Mouse (Mus musculus) kidney, embryonic 16.5 days (tissue): Measurements from ENCODE around the gene Il12rb1. TPM values are rescaled to one million over a fixed set of nuclear protein-coding genes. Genes with fewer than 3 reads are reported as not detected.

ENCODE experiments used
- ATAC-seq: fragments of 200-750 bp; cut with Nextera tagmentation; 2 replicates; pipeline ENCODE4 v1.8.0; 2017; ENCODE audit warnings: moderate TSS enrichment; ENCODE audit not compliant: low FRiP score, low TSS enrichment
- H3K27ac ChIP-seq: fragments of 300-500 bp; sonication (generic); 2 replicates; pipeline ENCODE4 v1.5.1; 2014; ENCODE audit warnings: low read length
- H3K27me3 ChIP-seq: fragments of 300-500 bp; sonication (generic); 2 replicates; pipeline ENCODE4 v1.6.1; 2014; ENCODE audit warnings: low read length, control low read depth, mixed read lengths; ENCODE audit not compliant: insufficient read depth
- H3K36me3 ChIP-seq: fragments of 300-500 bp; sonication (generic); 2 replicates; pipeline ENCODE4 v1.6.1; 2014; ENCODE audit warnings: low read length, control low read depth, mixed read lengths; ENCODE audit not compliant: insufficient read depth
- H3K4me1 ChIP-seq: fragments of 300-500 bp; sonication (generic); 2 replicates; pipeline ENCODE4 v1.6.1; 2014; ENCODE audit warnings: low read length, control low read depth, mixed read lengths; ENCODE audit not compliant: insufficient read depth
- H3K4me2 ChIP-seq: fragments of 300-500 bp; sonication (generic); replicated peaks from 2 replicates; pipeline ENCODE4 v1.6.1; 2014; ENCODE audit warnings: low read depth, low read length
- H3K4me3 ChIP-seq: fragments of 300-500 bp; sonication (generic); 2 replicates; pipeline ENCODE4 v1.5.1; 2014; ENCODE audit warnings: mild to moderate bottlenecking, low read length
- H3K9ac ChIP-seq: fragments of 300-500 bp; sonication (generic); replicated peaks from 2 replicates; pipeline ENCODE4 v1.6.1; 2014; ENCODE audit warnings: low read length
- H3K9me3 ChIP-seq: fragments of 300-500 bp; sonication (generic); 2 replicates; pipeline ENCODE4 v1.6.1; 2016; ENCODE audit warnings: low read length, control low read depth
- WGBS: fragments of 180-500 bp; shearing (Covaris S2); extraction: QIAGEN DNeasy Blood & Tissue Kit; methylation state at CpG from one replicate; pipeline ENCODE4 v1.1.7; 2014; 5-methylcytosine and 5-hydroxymethylcytosine counted together
- polyA plus RNA-seq: library from polyadenylated mRNA; unstranded; fragments of >200 nt; fragmentation: Nextera tagmentation; extraction: Ambion mirVana; gene quantifications from 2 replicates; pipeline ENCODE4 v1.2.1, GENCODE M21; 2015

The Il12rb1 gene
- polyA plus RNA-seq, 1 experiment from 2014 or later = 0.05 TPM

DNA sequence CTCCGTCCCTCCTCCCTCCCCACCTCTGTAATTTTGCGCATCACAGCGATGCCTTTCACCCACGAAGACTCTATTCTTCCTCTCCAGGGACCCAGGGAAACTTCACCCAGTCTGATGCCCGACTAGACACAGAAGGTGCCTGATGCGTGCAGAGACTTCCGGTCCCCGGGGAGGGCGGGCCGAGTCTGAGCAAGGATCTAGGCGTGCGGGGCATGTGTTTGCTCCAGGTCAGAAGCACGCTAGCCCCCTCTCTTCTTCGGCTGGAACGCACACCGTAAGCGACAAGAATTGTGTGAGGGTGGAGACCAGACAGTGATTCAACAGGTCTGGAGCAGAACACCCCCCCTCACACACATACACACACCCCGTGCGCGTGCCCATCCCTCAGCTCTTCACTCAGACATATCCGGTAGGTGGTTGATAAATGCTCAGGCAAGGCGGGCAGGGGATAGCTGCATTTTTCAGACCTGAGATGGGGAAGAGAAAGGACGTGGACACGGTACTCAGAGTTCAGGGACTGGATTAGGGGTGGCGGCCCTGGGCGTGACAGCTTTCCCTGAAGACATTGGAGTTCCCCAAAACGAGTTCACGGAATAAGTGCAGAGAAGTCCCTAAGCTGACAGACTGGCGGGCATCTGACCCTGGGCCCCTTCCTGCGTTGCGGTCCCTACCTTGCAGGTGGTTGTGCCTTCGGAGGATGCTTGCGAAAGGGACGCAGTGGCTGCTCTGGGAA lies 42.2 kb upstream of the Il12rb1 start:
- peaks cover 25% of the 10 kb centered on the region for H3K4me1 ChIP-seq
- peak overlapping the region; percentile 92 for H3K4me2 ChIP-seq
- no peaks in the 10 kb centered on the region for H3K9me3 ChIP-seq
- H3K36me3 ChIP-seq = peaks cover 28% of the 10 kb centered on the region
- H3K27me3 ChIP-seq = no peaks in the 10 kb centered on the region
- under 1% methylated on average over 33 of the region's 34 CpGs for WGBS
- H3K27ac ChIP-seq = peak overlapping the region; percentile 76
- ATAC-seq = no peak
- peak overlapping the region; percentile 70 for H3K9ac ChIP-seq
- peak overlapping the region; percentile 57 for H3K4me3 ChIP-seq

DNA sequence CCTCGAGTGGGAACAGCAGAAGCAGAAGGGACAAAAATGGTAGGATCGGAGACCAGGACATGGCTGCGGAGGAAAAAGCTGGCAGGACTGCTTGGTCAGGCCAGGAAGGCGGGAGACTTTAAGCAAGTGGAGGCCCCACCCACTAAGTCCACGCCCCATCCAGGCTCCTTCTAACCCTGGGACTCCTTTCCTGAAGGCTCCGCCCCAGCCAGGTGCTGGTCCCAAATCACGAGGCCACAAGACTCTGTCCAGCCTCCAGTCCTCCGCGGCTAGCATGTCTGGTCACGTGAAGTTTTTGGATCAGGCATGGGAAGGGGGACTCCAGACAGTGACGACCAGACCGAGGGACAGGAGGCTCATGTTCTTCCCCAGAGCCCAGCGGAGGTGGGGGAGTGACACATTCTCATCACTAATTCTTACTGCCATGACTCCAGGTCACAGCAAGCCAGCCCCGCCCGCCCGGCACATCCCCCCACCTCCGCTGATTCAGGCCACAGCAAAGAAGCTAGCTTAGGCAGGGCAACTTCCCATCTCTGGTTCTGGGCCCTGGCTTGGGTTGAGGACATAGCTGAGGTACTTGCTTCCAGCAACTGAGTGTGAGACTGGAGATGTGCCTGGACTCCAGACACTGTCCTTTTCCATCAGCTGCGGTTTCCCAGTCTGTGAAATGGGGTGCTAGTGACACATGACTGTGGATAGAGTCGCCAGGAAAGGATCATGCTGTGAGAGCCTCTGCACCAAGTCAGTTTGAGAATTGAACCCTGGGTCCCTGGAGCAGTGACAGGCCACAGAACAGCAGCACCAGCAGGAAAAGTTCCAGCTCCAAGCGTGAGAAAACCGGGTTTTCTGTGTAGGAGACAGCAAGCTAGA lies 41.4 kb upstream of the Il12rb1 start:
- H3K27me3 ChIP-seq = no peaks in the 10 kb centered on the region
- peak overlapping the region; percentile 76 for H3K27ac ChIP-seq
- H3K4me1 ChIP-seq = peaks cover 21% of the 10 kb centered on the region
- H3K4me2 ChIP-seq = peak overlapping the region; percentile 92
- H3K36me3 ChIP-seq = peaks cover 36% of the 10 kb centered on the region
- ATAC-seq = peak; percentile 80
- no peaks in the 10 kb centered on the region for H3K9me3 ChIP-seq
- H3K4me3 ChIP-seq = peak overlapping the region; percentile 57
- 8% methylated on average over 21 of the region's 21 CpGs for WGBS
- peak overlapping the region; percentile 70 for H3K9ac ChIP-seq

- 73% methylated on average over 6 of the region's 6 CpGs for WGBS
- peaks cover 21% of the 10 kb centered on the region for H3K4me1 ChIP-seq
- H3K36me3 ChIP-seq = peaks cover 42% of the 10 kb centered on the region
- H3K9ac ChIP-seq = no peak overlapping the region
- no peaks in the 10 kb centered on the region for H3K9me3 ChIP-seq
- H3K4me3 ChIP-seq = no peak overlapping the region
- H3K27ac ChIP-seq = peak overlapping the region; percentile 76; the same call in 1 of the 2 replicates
- no peaks in the 10 kb centered on the region for H3K27me3 ChIP-seq
- H3K4me2 ChIP-seq = no peak overlapping the region
- ATAC-seq = no peak
These were observed 40.7 kb upstream of the Il12rb1 start for GRCm38 (mm10) chr8:70767503-70767902.

DNA sequence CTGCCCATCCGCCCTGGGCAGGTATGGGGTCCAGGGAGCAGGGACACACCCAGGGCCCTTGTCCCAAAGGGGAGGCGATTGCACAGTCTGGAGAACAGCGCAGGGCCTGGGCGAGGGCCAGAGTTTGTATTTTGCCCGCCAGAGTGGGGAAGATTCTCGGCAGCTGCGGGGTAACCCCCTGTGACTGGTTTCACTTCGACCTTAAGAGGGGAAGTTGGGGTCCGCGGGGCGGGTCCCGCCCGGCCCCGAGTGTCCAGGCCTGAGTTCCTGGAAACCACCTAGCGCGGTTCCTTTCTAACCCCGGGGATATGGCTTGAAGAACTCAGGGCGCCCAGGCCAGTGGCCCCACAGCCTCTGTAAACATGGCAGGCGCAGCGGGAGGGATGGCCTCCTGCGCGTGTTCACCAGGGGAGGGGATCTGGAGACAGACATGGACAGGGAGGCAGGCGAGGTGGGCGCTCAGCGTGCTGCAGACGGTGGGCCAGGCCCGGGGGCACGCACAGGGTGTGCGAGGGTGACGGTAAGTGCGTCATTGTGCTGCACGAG lies 39.9 kb upstream of the Il12rb1 start:
- no peaks in the 10 kb centered on the region for H3K27me3 ChIP-seq
- H3K27ac ChIP-seq = no peak overlapping the region
- WGBS = 94% methylated on average over 32 of the region's 32 CpGs
- no peaks in the 10 kb centered on the region for H3K9me3 ChIP-seq
- peaks cover 24% of the 10 kb centered on the region for H3K4me1 ChIP-seq
- ATAC-seq = no peak
- no peak overlapping the region for H3K4me3 ChIP-seq
- H3K36me3 ChIP-seq = peaks cover 44% of the 10 kb centered on the region
- no peak overlapping the region for H3K9ac ChIP-seq
- H3K4me2 ChIP-seq = no peak overlapping the region

GRCm38 (mm10) chr8:70768956-70769355 lies 39.3 kb upstream of the Il12rb1 start:
- Histone ChIP-seq H3K27ac (no peak overlapping the region), H3K9ac (no peak overlapping the region), H3K4me1 (peaks cover 31% of the 10 kb centered on the region), H3K4me3 (no peak overlapping the region), H3K36me3 (peaks cover 45% of the 10 kb centered on the region), H3K27me3 (no peaks in the 10 kb centered on the region), H3K4me2 (no peak overlapping the region), H3K9me3 (no peaks in the 10 kb centered on the region)
- ATAC-seq = no peak
- WGBS = 83% methylated on average over 16 of the region's 16 CpGs

DNA sequence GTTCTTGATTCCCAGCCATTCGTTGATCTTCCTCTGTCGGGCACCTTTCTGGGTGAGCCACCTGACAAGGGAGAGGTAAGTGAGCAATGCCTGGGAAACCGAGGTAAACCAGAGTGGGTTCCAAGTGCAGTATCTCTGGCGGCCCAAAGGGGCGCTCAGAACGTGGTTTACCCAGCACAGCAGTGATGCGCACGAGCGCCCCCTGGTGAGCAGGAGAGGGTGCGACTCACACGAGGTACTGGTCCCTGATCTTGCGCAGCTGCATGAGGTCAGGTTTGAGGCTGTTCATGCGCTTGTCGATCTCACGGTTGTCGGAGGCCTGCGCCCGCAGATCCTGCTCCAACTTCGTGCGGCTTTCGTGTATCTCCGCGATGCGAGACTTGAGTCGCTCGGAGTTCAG lies 38.9 kb upstream of the Il12rb1 start:
- Histone ChIP-seq H3K36me3 (peaks cover 47% of the 10 kb centered on the region), H3K9me3 (no peaks in the 10 kb centered on the region), H3K4me3 (no peak overlapping the region), H3K4me2 (no peak overlapping the region), H3K9ac (peak overlapping the region; percentile 22; the same call in 1 of the 2 replicates), H3K27me3 (no peaks in the 10 kb centered on the region), H3K27ac (no peak overlapping the region), H3K4me1 (peaks cover 35% of the 10 kb centered on the region)
- 5% methylated on average over 26 of the region's 26 CpGs for WGBS
- ATAC-seq = peak; percentile 43; the same call in 1 of the 2 replicates

- H3K4me2 ChIP-seq = no peak overlapping the region
- peaks cover 39% of the 10 kb centered on the region for H3K4me1 ChIP-seq
- ATAC-seq = no peak
- 75% methylated on average over 12 of the region's 12 CpGs for WGBS
- H3K4me3 ChIP-seq = no peak overlapping the region
- H3K9ac ChIP-seq = peak overlapping the region; percentile 22; the same call in 1 of the 2 replicates
- H3K27me3 ChIP-seq = no peaks in the 10 kb centered on the region
- no peak overlapping the region for H3K27ac ChIP-seq
- no peaks in the 10 kb centered on the region for H3K9me3 ChIP-seq
- peaks cover 51% of the 10 kb centered on the region for H3K36me3 ChIP-seq
These were observed 38.4 kb upstream of the Il12rb1 start for GRCm38 (mm10) chr8:70769858-70770257.

DNA sequence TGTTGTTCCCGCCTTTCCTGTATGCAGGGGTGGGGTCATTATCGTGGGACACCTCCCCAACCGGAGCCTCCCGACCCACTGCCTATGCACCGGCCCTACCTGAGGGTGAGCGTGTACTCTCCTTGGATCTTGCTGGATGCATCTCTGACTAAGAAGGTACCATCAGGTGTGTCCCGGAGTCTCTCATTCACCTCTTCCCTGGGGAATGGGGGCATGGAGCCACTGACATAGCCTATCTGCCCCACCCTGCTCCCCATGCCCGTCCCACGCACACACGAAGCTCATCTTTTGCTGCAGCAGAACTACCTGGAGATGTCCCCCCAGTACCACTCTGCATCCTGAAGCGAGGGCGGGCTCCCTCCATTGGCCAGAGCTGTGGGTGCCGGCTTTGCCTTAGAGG lies 37.5 kb upstream of the Il12rb1 start:
- Histone ChIP-seq H3K36me3 (peaks cover 51% of the 10 kb centered on the region), H3K4me3 (no peak overlapping the region), H3K9me3 (no peaks in the 10 kb centered on the region), H3K27ac (no peak overlapping the region), H3K4me1 (peaks cover 41% of the 10 kb centered on the region), H3K27me3 (no peaks in the 10 kb centered on the region), H3K9ac (no peak overlapping the region), H3K4me2 (no peak overlapping the region)
- no peak for ATAC-seq
- 94% methylated on average over 13 of the region's 13 CpGs for WGBS

GRCm38 (mm10) chr8:70771217-70771616 lies 37.0 kb upstream of the Il12rb1 start:
- no peaks in the 10 kb centered on the region for H3K9me3 ChIP-seq
- peaks cover 41% of the 10 kb centered on the region for H3K4me1 ChIP-seq
- no peak overlapping the region for H3K27ac ChIP-seq
- H3K36me3 ChIP-seq = peaks cover 51% of the 10 kb centered on the region
- H3K4me3 ChIP-seq = no peak overlapping the region
- no peak overlapping the region for H3K4me2 ChIP-seq
- no peaks in the 10 kb centered on the region for H3K27me3 ChIP-seq
- WGBS = 81% methylated on average over 7 of the region's 7 CpGs
- no peak overlapping the region for H3K9ac ChIP-seq
- no peak for ATAC-seq
